Mouse (Mus musculus): ENCODE results near the gene Slc19a1.

GRCm38 (mm10) chr10:77033323-77034025 is 1.4 kb downstream of the Slc19a1 start:
- no peak for TF ChIP-seq CTCF (IDR thresholded peaks at IDR 0.05)
- TF ChIP-seq EP300 (IDR thresholded peaks at IDR 0.05), result no peak

All from lung, postnatal 0 days (tissue).